Mouse (Mus musculus): ENCODE results near the gene Grhl1.
"Not testable (repeated sequence)": the region's sequence is repeated elsewhere in the genome, so short reads cannot be mapped to it uniquely, and the experiment has no call there.

Gene Grhl1

DNA sequence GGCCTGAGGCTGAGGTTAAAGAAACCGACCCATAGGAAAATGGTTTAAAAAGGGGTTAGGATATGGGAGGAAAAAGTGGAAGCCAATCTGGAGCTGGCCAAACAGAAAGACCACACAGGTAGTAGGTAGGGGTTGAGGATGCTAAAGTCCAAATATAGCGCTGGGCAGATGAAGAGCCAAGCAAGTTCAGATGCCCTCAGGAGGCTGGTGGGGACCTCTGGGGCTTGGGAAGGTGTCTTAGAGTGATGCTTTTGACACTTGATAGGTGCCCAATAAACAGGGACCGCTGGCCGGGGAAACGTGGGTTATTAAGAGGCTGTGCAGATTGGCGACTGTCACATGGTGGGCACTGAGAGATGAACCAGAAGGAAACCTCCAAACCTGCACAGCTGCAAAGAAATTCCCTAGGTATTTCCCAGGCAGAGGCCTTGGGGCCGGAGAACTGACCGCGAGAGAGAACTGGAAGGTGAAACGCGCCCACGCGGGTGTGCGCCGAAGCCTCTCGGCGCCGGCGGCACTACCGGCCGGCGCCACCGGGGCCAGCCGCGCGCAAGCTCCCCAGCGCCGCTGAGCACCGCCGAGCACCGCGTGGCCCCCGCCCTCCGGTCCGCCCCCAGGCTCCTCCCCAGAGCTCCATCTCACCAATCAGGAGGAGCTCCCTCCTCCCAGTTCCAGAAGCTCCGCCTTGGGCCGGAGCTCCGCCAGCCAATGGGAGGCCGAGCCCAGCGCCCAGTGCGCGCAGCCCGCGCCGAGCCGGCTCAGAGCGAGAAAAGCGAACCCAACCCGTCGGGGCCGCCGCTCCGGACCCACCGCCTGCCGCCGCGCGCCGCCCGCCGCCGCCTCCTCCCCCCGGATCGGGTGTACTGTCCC is at the start of gene Grhl1:
TSS of gene Grhl1 (plus strand) at position 761 of the 870 bp plus-strand sequence.
- in situ Hi-C loops (cut with MboI, MseI): no loop called here

DNA sequence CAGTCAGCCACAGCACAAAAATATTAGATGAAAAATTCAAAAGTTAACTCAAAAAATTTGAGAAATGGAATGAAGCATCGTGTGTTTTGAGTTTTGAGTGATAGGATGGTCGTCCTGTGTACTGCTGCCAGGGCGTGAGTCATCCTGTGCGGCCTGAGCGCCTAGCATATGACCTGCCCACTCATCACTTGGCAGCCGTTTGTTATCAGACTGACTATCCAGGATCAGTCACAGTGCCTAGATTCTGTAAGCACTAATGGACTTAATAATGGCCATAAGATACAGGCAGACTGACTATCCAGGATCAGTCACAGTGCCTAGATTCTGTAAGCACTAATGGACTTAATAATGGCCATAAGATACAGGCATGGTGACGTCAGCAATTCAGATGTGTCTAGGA is 47.0 kb upstream of the Grhl1 start:
- in situ Hi-C loops (cut with MboI, MseI): not testable (repeated sequence)

DNA sequence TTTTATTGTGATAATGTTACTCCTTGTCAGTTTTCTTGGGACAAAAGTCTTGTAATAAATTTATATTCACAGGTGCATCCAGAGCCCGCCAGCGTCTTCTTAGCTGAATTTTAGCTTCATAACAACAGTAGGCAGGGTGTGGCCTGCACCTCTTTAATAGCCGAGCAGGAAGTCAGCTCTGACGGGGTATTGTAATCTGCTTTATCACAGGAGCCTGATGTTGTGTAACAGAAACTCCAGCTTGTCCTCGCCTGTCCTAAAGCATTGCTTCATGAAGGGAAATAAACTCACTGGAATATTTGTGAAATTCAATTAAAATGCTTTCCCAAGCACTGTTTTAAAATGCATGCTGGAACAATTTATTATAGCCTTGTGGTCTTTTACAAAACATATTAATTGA is 35.7 kb upstream of the Grhl1 start:
- in situ Hi-C loops (cut with MboI, MseI): no loop called here

DNA sequence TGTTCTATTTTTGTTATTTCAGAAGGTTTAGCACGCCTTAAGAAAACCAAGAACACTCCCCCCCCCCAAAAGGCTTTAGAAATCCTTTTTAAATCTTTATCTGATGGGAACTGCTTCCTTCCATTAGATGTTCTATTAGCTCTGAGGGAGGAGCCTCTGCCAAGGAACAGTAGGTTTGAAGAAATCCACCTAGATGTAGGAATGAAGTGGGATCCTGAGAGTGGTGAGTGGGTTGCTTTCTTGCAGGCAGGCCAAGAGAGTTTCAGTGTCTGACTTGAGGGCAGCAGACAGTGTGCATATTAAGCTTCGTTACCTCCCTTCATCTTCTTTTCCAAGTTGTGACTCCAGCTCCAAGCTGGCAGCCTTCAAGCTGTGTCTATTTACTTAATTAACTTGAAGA is 34.9 kb upstream of the Grhl1 start:
- in situ Hi-C loops (cut with MboI, MseI): no loop called here

DNA sequence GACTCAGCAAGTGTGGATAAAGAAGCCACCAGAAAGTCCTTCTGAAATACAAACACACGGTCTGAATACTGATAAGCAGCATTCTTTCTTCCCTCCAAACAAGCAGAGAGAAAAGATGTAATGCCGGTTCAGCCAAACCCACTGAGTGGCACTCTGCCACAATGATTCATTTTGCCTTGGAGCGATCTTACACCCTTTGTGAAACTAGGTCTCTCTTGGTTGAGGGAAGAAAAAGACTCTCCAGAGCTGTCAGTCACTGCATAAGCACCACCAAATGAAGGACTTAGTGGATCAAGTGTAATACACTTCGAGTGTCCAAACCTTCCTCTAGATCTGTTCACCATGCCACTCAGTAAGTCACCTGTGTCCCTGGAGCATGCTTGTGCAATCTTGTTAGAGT is 34.1 kb upstream of the Grhl1 start:
- in situ Hi-C loops (cut with MboI, MseI): no loop called here

DNA sequence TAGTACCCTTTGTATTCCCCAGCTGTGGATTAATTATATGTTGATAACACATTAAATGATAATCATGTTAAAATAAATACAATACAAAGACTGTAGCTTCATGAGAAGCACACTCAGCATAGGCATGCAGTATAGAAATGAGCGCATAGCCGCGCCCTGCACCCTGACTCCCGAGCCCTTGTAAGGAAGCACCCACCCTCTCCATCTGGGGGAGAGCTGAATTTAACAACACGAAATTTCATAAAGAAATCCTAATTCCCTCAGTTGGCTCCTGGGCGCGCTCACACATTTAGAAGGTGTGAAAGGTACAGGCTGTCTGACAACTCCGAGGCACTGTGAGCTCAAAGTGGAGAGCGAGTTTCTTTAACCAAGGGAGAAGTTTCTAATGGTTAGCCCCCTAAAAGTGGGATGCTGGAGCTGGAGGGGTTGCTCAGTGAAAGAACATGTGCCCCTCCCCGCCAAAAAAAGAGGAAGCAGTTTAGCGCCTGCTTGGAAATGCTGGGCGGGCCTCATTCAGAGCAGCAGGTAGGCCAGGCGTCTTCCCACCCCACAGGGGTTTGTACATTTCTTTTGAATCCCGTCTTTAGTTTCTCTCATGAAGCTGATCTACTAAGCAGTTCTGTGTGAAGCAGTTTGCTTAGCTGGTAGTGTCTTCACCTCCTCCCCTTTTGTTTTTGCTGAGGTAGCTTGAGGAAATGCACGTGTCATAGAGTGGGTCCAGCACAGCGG is 30.5 kb upstream of the Grhl1 start:
- in situ Hi-C loops (cut with MboI, MseI): no loop called here

DNA sequence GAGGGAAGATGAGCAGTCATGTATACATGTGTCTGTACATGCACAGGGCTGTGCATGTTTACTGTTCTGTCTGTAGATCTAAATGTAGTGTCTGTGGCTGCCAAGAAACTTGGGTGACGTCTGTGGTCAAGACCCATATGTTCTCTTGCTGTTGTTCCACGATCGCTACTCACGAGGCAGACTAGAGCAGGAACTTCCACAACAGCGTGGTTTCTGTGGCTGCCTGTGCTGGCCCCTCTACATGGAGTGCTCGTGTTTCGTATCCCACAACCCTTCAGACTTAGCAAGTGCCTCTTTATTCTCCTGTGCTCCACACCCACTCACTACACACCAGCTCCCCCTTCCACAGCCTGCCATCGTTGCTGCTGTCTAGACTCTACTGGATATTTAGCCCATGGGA is 24.4 kb upstream of the Grhl1 start:
- in situ Hi-C loops (cut with MboI, MseI): no loop called here

DNA sequence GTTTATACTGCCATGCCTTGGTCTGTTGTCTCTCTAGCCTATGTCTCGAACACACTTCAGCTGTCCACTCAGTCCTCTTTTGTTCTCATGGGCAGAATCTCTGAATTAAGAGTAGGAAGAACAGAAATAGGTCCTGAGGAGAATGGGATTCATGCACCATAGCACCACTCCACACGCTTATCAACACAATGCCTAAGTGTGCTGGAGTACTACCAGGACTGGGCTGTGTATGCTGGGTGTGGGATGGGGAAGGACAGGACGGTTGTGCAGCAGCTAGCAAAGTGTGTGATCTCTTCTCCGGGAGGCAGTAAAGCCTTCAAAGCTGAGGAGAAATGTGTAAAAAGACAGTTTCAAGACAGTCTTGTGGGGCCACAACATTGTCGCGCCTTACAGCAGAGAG is 23.2 kb upstream of the Grhl1 start:
- in situ Hi-C loops (cut with MboI, MseI): no loop called here

DNA sequence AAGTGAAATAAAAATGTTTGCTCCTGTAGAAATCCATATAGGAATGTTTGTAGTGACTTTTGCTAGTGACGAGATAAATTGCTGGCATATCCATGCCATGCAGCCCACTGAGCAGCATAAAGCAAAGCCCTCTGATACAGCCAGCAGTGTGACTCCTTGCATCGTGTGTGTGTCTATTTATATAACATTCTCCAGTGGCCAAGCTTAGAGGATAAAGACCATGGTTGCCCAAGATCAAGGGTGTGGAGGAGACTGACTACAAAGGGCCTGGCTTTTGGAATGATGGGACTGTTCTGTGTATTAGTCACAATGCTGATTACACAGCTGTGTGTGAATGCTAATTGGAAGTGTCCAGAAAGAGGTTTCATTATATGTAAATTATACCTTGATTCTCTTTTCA is 19.6 kb upstream of the Grhl1 start:
- in situ Hi-C loops (cut with MboI, MseI): no loop called here

DNA sequence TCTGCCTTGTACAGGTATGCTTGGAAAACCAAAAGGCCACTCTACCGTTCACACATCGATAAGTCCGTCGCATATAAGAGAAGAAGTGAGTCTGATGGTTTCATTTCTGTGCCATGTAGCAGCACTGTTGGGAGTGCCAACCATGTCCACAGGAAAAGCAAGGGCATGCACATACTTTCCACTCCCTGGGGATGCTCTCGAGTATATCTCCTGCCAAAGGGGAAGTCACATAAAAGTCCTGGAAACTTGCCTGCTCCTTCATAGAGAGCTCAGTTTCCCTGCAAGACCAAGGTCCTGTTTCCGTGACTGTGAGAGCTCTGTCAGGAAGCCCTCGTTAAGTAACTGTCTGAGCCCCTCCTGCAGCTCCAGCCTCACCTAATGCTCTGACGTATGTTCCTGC is 16.1 kb upstream of the Grhl1 start:
- in situ Hi-C loops (cut with MboI, MseI): no loop called here

DNA sequence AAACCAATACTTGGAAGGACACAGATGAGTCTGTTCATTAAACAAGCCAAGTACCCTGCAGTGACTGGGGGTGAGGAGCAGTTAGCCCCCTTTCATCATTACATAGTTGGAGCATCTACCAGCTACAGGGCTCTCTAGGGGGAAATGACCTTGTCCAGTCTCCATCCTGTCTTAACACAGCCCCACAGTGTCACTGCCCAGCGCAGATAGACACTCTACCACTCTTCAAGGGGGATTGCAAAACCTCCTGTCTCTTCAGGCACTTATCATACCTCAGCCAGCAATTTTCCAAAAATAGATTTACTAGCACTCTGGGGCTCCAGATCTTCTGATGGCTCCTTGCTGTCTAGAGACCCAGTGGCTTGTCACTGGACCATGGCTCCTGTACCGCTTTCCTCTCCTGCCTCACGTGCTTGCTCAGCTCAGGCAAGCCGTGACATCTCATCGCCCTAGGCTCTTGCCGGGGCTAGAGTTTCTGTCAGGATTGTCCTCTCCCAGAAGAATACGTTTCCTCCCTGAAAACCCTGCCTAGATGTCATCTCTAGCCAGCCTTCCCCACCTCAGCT is 8.6 kb upstream of the Grhl1 start:
- in situ Hi-C loops (cut with MboI, MseI): no loop called here

DNA sequence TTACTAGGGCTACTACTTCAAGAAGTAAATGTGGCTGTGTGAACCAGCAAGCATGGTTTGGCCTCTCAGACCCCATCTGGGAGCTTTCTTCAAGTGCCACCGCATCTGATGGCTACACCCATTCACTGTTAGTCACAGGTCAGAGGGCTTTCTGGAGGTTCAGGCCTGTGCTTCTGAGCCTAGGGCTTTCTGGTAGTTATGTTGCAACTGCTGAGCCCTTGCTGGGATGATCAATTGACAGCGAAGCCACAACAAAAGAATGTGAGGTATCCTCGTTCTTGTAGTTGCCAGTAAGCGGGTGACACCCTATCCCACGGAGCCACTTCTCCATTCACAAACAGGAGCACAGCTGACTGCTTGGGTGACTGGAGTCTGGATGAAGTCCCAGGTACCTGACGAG is 6.8 kb upstream of the Grhl1 start:
- in situ Hi-C loops (cut with MboI, MseI): no loop called here

DNA sequence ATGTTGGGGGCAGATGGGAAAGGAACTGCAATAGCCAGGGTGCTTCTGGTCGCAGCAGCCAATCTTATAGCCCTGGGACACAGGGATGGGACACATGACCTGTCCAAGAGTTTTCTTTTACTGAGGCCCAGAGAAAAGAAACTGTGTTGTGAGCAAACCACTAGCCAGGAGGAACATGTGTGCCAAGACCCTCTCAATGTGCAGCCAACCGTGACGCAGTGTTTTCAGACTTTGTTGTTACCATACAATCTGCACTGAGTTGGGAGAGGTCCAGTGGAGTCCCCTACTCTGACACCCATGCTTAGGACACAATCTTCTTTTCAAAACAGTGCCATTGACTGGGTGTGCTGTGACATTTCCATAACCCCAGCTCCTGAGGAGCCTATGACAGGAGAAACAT is 4.5 kb upstream of the Grhl1 start:
- in situ Hi-C loops (cut with MboI, MseI): no loop called here

DNA sequence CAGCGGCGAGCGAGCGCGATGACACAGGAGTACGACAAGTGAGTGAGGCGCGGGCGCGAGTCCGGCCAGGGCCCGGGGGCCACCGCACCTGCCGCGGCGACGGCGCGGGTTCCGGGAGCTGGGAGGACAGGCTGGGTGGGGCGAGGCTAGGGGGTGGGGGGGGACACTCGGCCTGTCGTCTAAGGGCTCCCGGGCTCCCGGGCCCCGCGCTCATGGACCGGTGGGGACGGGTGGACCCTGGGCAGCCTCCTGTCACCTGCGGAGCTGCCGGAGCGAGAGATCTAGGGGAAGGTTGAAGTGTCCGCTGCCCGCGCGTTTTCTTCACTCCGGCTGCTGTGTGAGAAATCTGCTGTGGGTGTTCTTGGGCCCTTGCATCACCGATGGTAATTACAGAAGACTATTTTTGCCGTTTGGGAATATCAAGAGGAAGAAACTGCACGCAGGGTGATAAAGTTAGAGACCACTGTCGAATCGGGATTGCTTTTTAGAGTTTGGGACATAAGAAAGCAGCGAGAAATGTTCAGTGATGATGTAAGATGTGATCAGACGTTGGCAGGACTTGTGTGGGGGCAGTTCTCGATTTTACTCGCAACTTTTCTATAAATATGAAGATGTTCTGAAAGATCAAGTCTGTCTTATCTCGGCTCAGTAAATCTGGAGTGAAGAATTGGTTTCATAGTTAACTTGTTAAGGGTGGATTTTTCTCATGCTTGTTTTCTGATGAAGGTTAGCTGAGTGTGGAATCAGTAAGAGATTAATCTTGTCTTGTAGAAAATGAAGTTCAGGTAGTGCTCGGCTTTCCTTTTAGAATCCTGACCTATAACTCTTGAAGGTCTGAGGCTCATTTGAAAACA is 565 bp downstream of the Grhl1 start:
- in situ Hi-C loops (cut with MboI, MseI): no loop called here

DNA sequence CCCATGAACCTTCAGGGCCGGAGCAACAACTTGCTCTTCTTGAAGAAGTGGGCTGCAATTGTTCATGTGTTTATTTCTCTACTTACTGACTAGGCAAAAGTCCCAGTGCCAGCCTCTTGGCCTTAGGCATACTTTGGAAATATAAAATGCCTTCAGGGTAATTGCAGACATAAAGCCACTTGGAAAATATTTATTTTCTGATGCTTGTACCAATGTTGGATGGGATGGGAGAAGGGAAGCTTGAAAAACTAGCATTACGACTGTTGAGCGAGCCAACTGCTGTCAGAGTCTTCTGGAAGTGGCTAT is 1.1 kb downstream of the Grhl1 start:
- in situ Hi-C loops (cut with MboI, MseI): no loop called here

DNA sequence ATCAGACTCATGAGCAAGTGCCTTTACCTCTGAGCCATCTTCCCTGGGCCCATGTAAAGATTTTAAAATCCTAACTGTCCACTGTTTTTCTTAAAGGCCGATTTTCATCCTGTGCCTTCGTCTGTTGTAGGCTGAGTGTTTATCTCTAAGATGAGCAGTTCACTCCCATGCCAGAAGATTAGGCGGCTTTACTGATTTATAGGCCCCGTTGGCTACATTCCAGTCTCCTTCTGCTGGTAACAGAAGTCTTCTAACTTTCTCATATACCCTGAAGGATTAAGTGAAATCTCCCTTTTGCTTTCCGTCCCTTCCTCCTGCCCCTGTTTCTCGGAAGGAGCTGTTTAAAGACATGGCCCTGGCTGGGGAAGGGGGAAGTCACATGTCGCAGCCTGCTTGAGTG is 2.8 kb downstream of the Grhl1 start:
- in situ Hi-C loops (cut with MboI, MseI): no loop called here

DNA sequence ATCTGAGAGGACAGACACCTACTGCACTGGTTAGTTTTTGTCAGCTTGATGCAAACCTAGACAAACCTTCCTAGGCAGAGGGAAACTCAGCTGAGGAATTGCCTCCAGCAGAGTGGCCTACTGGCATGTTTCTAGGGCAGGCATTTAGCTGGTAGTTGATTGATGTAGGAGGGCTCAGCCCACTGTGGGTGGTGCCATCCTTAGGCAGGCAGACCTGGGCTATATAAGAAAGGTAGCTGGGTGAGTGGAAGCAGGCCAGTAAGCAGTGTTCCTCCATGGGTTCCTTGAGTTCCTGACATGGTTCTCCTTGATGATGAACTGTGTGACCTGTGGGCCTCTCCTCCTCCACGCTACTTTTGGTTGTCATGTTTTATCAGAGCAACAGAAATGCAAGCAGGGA is 8.4 kb downstream of the Grhl1 start:
- in situ Hi-C loops (cut with MboI, MseI): no loop called here

DNA sequence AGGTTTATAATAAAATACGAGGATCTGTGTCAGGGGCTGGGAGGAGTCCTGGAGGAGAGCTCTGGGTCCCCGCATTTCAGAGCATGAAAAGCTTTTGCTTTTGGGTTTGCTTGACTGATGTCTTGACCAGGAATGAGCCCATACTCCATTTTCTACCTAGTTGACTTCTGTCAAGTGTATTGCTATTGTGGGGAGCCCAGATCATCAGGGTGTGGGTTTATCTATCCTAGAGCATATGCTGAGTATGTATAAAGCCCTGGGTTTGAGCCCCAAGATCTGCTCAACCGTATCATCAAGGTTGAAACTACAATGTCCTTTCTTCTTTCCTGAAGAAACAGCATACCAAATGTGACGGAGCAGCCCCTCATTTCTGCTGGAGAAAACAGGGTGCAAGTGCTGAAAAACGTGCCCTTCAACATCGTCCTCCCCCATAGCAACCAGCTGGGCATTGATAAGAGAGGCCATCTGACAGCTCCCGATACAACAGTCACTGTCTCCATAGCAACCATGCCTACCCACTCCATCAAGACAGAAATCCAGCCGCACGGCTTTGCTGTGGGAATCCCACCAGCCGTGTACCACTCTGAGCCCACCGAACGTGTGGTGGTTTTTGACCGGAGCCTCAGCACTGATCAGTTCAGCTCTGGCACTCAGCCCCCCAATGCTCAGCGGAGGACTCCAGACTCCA is 9.1 kb downstream of the Grhl1 start:
- in situ Hi-C loops (cut with MboI, MseI): no loop called here

DNA sequence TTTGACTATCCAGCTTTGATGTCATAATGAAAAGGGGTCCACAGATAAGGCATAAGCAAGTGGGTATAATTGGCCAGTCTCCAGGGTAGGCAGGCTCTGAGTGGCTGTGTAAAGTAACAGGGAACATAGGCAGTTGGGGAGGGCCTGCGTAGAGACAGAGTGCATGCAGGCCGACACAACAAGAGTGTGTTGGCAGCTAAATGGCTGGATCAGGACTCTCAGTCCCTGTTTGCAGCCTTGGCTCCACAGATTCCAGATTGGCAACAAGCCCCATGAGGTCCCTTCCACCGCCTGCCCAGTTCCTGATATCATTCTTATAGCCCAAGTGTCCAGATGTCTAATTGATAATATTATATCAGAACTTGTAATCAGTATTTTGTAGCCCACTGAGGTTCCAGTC is 11.6 kb downstream of the Grhl1 start:
- in situ Hi-C loops (cut with MboI, MseI): no loop called here

DNA sequence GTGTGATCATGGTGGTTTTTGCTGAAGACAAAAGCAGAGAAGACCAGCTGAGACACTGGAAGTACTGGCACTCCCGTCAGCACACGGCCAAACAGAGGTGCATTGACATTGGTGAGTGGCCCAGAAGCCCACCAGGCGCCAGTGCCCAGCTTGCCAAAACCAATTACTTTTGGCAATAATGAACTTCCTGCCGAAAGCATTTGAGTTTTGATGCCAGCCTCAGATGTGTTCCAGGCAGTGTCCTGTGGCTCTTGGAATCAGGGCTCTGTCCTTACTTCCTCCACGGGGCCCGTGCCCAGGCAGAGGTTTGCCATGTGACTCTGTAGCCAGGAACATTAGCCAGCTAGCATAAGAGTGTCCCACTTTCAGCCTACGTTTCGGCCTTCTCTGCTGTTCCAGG is 12.8 kb downstream of the Grhl1 start:
- in situ Hi-C loops (cut with MboI, MseI): no loop called here

DNA sequence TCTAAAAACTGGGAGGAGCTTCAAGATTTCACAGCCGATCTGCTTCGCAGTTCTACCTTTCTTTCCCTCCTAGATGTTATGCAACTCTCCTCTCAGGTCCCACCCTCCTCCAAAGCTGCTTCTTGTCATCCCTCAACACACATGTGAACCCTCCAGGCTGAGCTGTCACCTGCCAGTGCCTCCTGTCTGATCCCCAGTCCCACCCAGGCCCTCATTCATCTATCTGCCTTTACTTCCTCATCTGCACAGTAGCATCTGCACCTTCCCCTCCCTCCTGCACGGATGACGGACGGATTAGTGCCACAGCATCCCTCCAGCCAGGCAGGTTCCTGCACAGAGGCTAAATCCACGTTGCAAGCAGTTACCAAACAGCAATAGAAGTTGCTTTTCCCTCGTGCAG is 14.1 kb downstream of the Grhl1 start:
- in situ Hi-C loops (cut with MboI, MseI): no loop called here

DNA sequence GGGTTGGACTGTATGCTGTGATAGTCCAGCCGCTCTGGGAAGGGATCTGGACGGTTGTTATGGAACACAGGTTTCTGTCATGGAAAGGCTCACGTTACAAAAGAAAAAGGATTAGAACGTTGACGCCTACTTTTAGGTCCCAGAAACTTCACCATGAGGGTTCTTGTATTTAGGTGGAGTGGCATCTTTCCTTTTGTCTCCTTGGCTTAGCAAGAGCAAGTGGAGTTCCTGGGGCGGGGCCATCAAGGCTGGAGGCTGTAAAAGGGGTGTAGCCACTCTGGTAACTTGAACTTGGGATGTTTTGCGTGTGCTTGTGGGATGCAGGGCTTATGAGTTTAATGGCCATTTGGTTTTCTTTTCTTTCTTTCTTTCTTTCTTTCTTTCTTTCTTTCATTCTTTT is 18.3 kb downstream of the Grhl1 start:
- in situ Hi-C loops (cut with MboI, MseI): no loop called here

Measured in regulatory T cell (primary cell).